Mouse (Mus musculus) embryonic fibroblast, embryonic 13.5 days (primary cell): Measurements from ENCODE around the gene Polm. TPM values are rescaled to one million over a fixed set of nuclear protein-coding genes. Genes with fewer than 3 reads are reported as not detected.

Experiments
- H3K27ac ChIP-seq: 2 replicates; pipeline ENCODE4 v1.5.1; 2012; ENCODE audit warnings: low read length, control low read depth, inconsistent platforms; ENCODE audit not compliant: insufficient read depth
- H3K4me1 ChIP-seq: 2 replicates; pipeline ENCODE4 v1.6.1; 2011; ENCODE audit warnings: low read length; ENCODE audit not compliant: control insufficient read depth, insufficient read depth
- H3K4me3 ChIP-seq: 2 replicates; pipeline ENCODE4 v1.5.1; 2011; ENCODE audit warnings: mild to moderate bottlenecking, control low read depth, low read length; ENCODE audit not compliant: insufficient read depth
- CTCF ChIP-seq: IDR thresholded peaks from 2 replicates; pipeline ENCODE4 v1.5.1; 2011; ENCODE audit warnings: mild to moderate bottlenecking, control low read depth, low read length, moderate library complexity, borderline replicate concordance; ENCODE audit not compliant: insufficient read depth
- POLR2A ChIP-seq: IDR thresholded peaks from 2 replicates; pipeline ENCODE4 v1.6.1; 2011; ENCODE audit warnings: low read depth, mild to moderate bottlenecking, control low read depth, low read length, moderate library complexity
- polyA plus RNA-seq: library from polyadenylated mRNA; stranded (reverse); fragments of >200 nt; gene quantifications from 2 replicates; pipeline ENCODE4 v1.2.4, GENCODE M21; 2011; ENCODE audit warnings: low read depth; ENCODE audit not compliant: missing spikeins, insufficient read length

The Polm gene
- polyA plus RNA-seq, 1 experiment: 9.9 TPM

DNA sequence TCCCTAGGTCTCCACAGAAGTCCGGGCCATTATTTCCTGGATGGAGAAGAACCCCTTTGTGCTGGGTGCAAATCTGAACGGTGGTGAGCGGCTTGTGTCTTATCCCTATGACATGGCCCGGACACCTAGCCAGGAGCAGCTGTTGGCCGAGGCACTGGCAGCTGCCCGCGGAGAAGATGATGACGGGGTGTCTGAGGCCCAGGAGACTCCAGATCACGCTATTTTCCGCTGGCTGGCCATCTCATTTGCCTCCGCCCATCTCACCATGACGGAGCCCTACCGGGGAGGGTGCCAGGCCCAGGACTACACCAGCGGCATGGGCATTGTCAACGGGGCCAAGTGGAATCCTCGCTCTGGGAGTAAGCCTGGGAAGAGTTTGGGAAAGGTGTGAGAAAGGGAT is 32.3 kb upstream of the Polm start:
- Histone ChIP-seq H3K4me1 (no peaks in the 10 kb centered on the region), H3K4me3 (no peak overlapping the region), H3K27ac (no peak overlapping the region)
- TF ChIP-seq CTCF (no peak), POLR2A (no peak)

DNA sequence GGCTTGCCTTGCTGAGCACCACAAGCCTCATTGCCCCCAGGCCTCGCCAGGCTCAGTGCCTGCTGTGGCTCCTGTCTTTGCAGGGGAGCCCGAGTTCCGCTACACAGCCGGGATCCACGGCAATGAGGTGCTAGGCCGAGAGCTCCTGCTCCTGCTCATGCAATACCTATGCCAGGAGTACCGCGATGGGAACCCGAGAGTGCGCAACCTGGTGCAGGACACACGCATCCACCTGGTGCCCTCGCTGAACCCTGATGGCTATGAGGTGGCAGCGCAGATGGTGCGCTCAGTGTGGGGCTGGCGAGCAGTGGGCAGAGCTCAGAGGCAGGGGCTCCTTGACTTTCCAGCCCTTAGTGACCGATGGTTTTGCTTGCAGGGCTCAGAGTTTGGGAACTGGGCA is 31.5 kb upstream of the Polm start:
- H3K4me1 ChIP-seq: no peaks in the 10 kb centered on the region
- TF ChIP-seq CTCF (no peak), POLR2A (0 out of 2 replicates have a peak, but pooled peaks have one; percentile 6)
- H3K27ac ChIP-seq: no peak overlapping the region
- no peak overlapping the region for H3K4me3 ChIP-seq

DNA sequence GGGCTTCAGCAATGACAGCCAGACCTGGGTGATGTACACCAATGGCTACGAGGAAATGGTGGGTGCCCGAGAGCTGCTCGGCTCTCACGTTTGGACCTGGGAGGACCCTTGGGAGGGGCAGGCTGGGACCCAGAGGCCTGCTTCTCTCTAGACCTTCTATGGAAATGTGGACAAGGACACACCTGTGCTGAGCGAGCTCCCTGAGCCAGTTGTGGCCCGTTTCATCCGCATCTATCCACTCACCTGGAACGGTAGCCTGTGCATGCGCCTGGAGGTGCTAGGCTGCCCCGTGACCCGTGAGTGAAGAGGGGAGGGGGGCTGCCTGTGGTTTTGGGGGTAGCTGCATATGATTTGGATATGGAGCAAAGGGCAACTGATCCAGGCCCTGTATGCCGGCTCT is 30.5 kb upstream of the Polm start:
- Histone ChIP-seq H3K27ac (no peak overlapping the region), H3K4me1 (0 out of 2 replicates have a peak, but pooled peaks cover 4% of the 10 kb centered on the region), H3K4me3 (no peak overlapping the region)
- no peak for TF ChIP-seq CTCF
- TF ChIP-seq POLR2A: no peak

DNA sequence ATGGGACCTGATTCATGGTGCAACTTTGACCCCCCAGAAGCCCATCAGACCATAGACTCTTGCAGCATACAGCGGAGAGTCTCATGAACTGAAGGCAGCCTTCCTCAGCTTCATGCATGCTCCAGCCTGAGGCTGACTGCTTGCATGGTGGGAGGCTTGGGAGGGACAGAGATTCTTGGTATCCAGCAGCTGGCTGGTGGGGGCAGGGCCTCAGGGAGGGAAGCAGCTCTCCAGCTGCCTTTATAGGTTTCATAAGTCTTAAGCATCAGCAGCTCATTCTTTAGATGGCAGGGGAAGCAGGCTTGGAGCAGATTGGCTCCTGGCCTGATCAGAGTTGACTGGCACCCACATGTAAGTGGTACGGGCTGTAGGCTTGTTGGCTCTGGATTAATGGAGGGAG is 29.4 kb upstream of the Polm start:
- Histone ChIP-seq H3K27ac (no peak overlapping the region), H3K4me3 (no peak overlapping the region), H3K4me1 (0 out of 2 replicates have a peak, but pooled peaks cover 4% of the 10 kb centered on the region)
- TF ChIP-seq CTCF: no peak
- TF ChIP-seq POLR2A: no peak

DNA sequence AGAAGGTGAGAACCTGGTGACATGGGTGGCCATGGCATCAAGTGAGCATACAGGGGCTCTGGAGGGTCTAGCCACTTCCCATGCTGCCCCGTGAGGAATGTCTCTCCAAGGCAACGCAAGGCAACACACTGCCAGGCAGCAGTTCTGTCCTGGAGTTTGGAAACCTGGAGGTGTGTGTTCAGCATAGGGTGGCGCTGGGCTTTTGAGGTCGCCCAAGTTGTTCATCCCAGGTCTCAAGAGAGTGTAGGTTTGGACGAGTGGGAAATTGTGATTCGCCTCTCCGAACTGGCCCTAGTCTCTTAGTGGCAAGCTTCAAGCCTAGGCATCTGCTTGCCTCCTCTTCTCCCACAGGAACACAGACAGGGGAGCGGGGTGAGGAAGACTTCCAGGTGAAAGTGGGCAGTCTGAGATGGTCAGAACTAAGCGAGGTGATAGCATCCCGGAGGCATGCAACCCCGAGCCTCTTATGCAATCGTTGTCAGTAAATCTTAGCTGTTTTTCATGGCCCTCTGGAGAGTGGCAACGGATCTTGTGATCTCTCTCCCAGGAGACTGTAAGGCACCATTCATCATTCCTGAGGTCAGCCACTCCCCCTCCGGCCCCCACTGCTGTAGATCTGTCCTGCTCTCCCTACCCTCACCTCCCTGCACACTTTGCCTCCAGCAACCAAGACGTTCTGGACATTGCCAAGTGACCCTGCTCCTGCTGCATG is 24.7 kb upstream of the Polm start:
- H3K27ac ChIP-seq: peak overlapping the region; percentile 90
- H3K4me1 ChIP-seq: peaks cover 21% of the 10 kb centered on the region
- H3K4me3 ChIP-seq: peak overlapping the region; percentile 73
- TF ChIP-seq CTCF (no peak), POLR2A (peak; percentile 59; the same call in 1 of the 2 replicates)

DNA sequence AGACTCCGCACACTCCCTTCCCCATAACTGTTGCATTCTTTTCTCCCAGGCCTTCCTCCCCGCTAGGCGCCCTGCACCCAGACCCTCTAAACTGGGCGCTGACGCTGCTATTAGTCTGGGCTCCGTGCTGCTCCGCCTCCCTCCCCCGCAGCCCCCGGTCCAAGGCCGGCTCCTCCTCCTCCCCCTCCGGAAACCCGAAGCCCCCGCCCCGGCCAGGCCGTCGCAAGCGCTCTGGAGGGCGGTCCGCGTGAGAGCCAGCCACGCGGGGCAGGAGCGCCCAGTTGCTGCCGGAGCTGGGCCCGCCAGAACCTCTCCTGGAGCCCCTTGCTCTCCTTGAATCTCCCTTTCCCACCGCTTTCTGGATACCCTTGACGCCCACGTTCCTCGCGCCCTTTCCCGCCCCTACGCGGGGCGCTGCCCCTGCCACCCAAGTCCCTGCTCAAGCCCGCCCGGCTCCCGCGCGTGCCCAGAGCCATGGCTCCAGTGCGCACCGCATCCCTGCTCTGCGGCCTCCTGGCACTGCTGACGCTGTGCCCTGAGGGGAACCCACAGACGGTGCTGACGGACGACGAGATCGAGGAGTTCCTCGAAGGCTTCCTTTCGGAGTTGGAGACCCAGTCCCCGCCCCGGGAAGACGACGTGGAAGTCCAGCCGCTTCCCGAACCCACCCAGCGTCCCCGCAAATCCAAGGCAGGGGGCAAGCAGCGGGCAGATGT is 24.0 kb upstream of the Polm start, which contains the start of gene Aebp1:
Gene Aebp1, plus strand, starts transcription at position 270 of the 716 bp plus-strand sequence.
- H3K4me1 ChIP-seq: peaks cover 21% of the 10 kb centered on the region
- TF ChIP-seq POLR2A (peak; percentile 79), CTCF (no peak)
- H3K4me3 ChIP-seq: peak within 1 kb of the TSS; percentile 73
- H3K27ac ChIP-seq: peak within 1 kb of the TSS; percentile 90

DNA sequence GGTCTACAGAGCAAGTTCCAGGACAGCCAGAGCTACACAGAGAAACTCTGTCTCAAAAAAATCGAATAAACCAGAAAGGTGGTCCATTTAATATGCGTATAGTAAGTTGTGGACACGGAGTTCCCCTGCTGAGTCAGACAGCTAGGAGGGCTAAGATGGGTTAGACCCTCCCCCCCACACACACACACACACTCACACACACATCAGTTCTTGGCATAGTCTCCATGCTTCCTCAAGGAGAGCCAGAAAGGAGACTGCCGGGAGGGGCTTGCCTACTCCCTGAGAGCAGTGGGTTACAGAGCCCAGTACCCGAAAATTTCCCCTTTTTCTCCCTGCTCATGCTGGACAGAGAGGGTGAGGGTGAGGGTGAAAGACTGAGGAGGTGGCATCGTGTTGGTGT is 22.8 kb upstream of the Polm start:
- TF ChIP-seq POLR2A: peak; percentile 11; the same call in 1 of the 2 replicates
- no peak for TF ChIP-seq CTCF
- peaks cover 28% of the 10 kb centered on the region for H3K4me1 ChIP-seq
- H3K27ac ChIP-seq: peak overlapping the region; percentile 62
- no peak overlapping the region for H3K4me3 ChIP-seq

DNA sequence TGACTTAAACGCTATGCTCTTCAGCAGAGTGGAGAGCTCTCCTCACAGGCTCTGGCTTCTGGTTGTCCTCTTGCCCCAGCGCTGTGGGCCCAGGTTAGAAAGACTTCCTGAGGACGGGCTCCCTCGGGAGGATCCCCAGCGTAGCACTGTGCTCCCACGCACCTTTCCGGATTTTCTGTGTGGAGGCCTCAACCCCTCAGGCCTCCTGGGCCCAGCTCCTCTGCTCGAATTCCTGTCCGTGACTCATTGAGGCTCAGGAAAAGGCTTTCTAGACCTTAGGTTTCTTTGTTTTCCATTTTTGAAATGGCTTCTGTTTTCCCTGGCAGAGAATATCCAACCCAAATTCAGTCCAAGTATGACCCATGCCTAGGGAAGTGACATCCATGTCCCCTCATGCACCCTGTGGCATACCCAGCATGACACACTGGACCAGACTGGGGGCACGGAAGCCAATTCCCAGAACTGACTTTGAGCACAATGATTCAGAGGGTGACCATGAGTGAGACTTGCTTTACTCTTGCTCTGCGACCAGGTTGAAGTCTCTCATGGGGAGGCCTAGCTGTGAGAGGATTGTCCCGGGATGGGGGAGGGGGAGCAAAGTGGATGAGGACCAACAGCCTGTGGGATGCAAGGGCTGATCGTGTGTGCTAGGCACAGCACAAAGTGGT is 22.2 kb upstream of the Polm start:
- Histone ChIP-seq H3K27ac (peak overlapping the region; percentile 62), H3K4me3 (no peak overlapping the region), H3K4me1 (peaks cover 28% of the 10 kb centered on the region)
- TF ChIP-seq CTCF (no peak), POLR2A (no peak)

DNA sequence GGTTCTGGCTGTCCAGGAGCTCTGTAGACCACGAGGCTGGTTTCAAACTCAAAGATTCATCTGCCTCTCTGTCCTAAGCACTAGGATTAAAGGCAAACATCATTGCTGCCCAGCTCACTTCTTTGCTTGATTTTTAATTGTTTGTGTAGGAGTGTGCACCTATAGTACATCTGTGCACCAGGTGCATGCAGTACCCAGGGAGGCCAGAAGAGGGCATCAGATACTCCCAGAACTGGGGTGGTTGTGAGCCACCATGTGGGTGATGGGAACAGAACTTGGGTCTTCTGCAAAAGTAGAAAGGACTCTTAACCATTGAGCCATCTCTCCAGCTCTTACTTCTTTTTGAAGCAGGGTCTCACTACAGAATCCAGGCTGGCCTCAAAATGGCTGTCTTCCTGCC is 20.9 kb upstream of the Polm start:
- TF ChIP-seq POLR2A (no peak), CTCF (no peak)
- H3K4me1 ChIP-seq: peaks cover 28% of the 10 kb centered on the region
- no peak overlapping the region for H3K4me3 ChIP-seq
- H3K27ac ChIP-seq: no peak overlapping the region
